Mouse (Mus musculus): ENCODE measurements around the gene Pde8a. TPM values are rescaled to one million over a fixed set of nuclear protein-coding genes. Genes with fewer than 3 reads are reported as not detected.

Gene Pde8a
- polyA plus RNA-seq, 1 experiment from 2014 or later, result 2.7 TPM

DNA sequence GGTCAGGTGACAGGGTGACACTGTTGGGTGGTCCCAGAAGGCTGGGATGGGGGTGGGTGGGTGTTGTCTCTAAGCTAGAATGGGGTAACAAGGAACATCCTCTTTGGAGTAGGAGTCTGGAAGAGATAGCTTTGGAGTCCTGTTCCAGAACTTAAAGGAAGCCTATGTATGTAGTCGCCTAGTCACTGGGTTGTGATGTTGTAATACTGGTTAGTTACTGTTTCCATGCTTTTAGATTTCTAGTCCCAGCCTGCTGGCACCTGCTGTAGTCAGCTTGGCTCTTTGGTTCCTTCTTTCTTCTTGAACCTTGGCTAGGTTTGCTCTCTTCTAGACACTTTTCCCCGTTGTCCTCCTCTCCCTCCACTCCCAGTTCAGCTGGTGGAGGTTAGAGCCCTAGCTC lies 21.7 kb downstream of the Pde8a start:
- Histone ChIP-seq H3K27ac (ENCODE audit: low read depth, low read length) (no peak overlapping the region), H3K9me3 (replicated peaks; ENCODE audit: control insufficient read depth, low read length) (no peaks in the 10 kb centered on the region), H3K4me3 (ENCODE audit: low read depth, low read length) (no peak overlapping the region), H3K4me1 (ENCODE audit: control insufficient read depth, insufficient read depth, low read length) (no peaks in the 10 kb centered on the region), H3K27me3 (ENCODE audit: control insufficient read depth, insufficient read depth, low read length) (no peaks in the 10 kb centered on the region), H3K36me3 (ENCODE audit: control insufficient read depth, insufficient read depth, low read length) (no peaks in the 10 kb centered on the region), H3K9ac (ENCODE audit: low read depth, low read length) (no peak overlapping the region), H3K4me2 (no peak overlapping the region)
- ATAC-seq (replicated peaks; ENCODE audit: insufficient number of reproducible peaks, low FRiP score, low TSS enrichment), result no peak
- WGBS (ENCODE audit: insufficient replicate concordance), result 71% methylated on average over 2 of the region's 2 CpGs

DNA sequence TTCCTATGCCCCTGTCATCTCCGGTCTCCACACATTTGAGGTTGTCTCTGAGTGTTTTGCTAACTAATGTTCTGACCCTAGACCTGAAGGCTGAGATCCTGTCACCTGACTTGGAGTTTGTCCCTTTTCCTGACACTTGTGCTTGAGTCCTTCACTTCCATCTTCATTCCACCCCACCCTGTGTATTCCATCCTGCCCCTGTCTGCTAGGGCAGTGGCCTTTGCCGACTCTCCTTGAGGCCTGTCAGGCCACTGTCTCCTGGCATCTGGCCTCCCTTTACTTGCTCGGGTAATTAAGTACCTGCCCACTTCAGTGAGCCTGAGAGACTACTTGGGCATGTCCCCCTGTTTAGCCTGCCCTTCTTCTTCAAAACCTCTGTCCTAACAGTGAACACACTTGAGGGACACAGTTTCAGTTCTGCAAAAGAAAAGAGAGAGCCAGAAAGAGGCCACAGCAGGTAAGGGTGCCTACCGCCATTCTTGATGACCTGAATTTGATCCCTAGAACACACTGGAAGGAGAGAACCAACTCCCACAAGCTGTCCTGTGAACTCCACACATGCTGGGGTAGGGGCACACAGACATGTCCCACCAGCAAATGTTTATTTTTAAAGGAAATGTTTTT lies 22.3 kb downstream of the Pde8a start:
- Histone ChIP-seq H3K9ac (ENCODE audit: low read depth, low read length) (no peak overlapping the region), H3K9me3 (replicated peaks; ENCODE audit: control insufficient read depth, low read length) (no peaks in the 10 kb centered on the region), H3K36me3 (ENCODE audit: control insufficient read depth, insufficient read depth, low read length) (no peaks in the 10 kb centered on the region), H3K27me3 (ENCODE audit: control insufficient read depth, insufficient read depth, low read length) (no peaks in the 10 kb centered on the region), H3K27ac (ENCODE audit: low read depth, low read length) (no peak overlapping the region), H3K4me3 (ENCODE audit: low read depth, low read length) (no peak overlapping the region), H3K4me1 (ENCODE audit: control insufficient read depth, insufficient read depth, low read length) (no peaks in the 10 kb centered on the region), H3K4me2 (no peak overlapping the region)
- ATAC-seq (replicated peaks; ENCODE audit: insufficient number of reproducible peaks, low FRiP score, low TSS enrichment), result no peak
- 69% methylated on average over 4 of the region's 4 CpGs for WGBS (ENCODE audit: insufficient replicate concordance)

- Histone ChIP-seq H3K9me3 (replicated peaks; ENCODE audit: control insufficient read depth, low read length) (no peaks in the 10 kb centered on the region), H3K27ac (ENCODE audit: low read depth, low read length) (no peak overlapping the region), H3K27me3 (ENCODE audit: control insufficient read depth, insufficient read depth, low read length) (no peaks in the 10 kb centered on the region), H3K4me2 (no peak overlapping the region), H3K4me3 (ENCODE audit: low read depth, low read length) (no peak overlapping the region), H3K36me3 (ENCODE audit: control insufficient read depth, insufficient read depth, low read length) (no peaks in the 10 kb centered on the region), H3K4me1 (ENCODE audit: control insufficient read depth, insufficient read depth, low read length) (no peaks in the 10 kb centered on the region), H3K9ac (ENCODE audit: low read depth, low read length) (no peak overlapping the region)
- ATAC-seq (replicated peaks; ENCODE audit: insufficient number of reproducible peaks, low FRiP score, low TSS enrichment), result no peak
- 52% methylated on average over 5 of the region's 5 CpGs for WGBS (ENCODE audit: insufficient replicate concordance)
Observed at GRCm38 (mm10) chr7:81243361-81243760, 30.0 kb downstream of the Pde8a start.

- ATAC-seq (replicated peaks; ENCODE audit: insufficient number of reproducible peaks, low FRiP score, low TSS enrichment), result no peak
- Histone ChIP-seq H3K9me3 (replicated peaks; ENCODE audit: control insufficient read depth, low read length) (no peaks in the 10 kb centered on the region), H3K4me2 (no peak overlapping the region), H3K4me1 (ENCODE audit: control insufficient read depth, insufficient read depth, low read length) (no peaks in the 10 kb centered on the region), H3K4me3 (ENCODE audit: low read depth, low read length) (no peak overlapping the region), H3K27ac (ENCODE audit: low read depth, low read length) (no peak overlapping the region), H3K27me3 (ENCODE audit: control insufficient read depth, insufficient read depth, low read length) (no peaks in the 10 kb centered on the region), H3K9ac (ENCODE audit: low read depth, low read length) (no peak overlapping the region), H3K36me3 (ENCODE audit: control insufficient read depth, insufficient read depth, low read length) (no peaks in the 10 kb centered on the region)
- 70% methylated on average over 3 of the region's 3 CpGs for WGBS (ENCODE audit: insufficient replicate concordance)
Observed at GRCm38 (mm10) chr7:81249854-81250279, 36.5 kb downstream of the Pde8a start.

GRCm38 (mm10) chr7:81250601-81251000 lies 37.2 kb downstream of the Pde8a start:
- 83% methylated on average over 6 of the region's 6 CpGs for WGBS (ENCODE audit: insufficient replicate concordance)
- no peak overlapping the region for H3K27ac ChIP-seq (ENCODE audit: low read depth, low read length)
- no peaks in the 10 kb centered on the region for H3K9me3 ChIP-seq (replicated peaks; ENCODE audit: control insufficient read depth, low read length)
- H3K4me1 ChIP-seq (ENCODE audit: control insufficient read depth, insufficient read depth, low read length), result no peaks in the 10 kb centered on the region
- H3K9ac ChIP-seq (ENCODE audit: low read depth, low read length), result no peak overlapping the region
- H3K4me2 ChIP-seq, result no peak overlapping the region
- no peak for ATAC-seq (replicated peaks; ENCODE audit: insufficient number of reproducible peaks, low FRiP score, low TSS enrichment)
- no peaks in the 10 kb centered on the region for H3K27me3 ChIP-seq (ENCODE audit: control insufficient read depth, insufficient read depth, low read length)
- H3K36me3 ChIP-seq (ENCODE audit: control insufficient read depth, insufficient read depth, low read length), result no peaks in the 10 kb centered on the region
- no peak overlapping the region for H3K4me3 ChIP-seq (ENCODE audit: low read depth, low read length)

DNA sequence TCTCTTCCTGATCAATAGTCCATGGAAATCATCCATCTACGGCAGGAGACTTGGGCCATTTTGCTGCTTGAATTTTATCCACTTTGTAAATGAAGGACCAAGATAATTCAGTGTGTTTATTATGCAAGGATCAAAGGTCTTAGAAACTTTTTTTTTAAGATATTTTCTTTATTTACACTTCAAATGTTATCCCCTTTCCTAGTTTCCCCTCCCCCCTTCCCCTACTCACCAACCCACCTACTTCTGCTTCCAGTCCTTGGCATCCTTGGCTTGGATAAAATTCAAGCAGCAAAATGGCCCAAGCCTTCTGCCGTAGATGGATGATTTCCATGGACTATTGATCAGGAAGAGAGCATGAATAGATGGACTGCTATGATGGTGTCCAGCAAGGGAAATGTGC lies 38.1 kb downstream of the Pde8a start:
- Histone ChIP-seq H3K27ac (ENCODE audit: low read depth, low read length) (no peak overlapping the region), H3K4me1 (ENCODE audit: control insufficient read depth, insufficient read depth, low read length) (no peaks in the 10 kb centered on the region), H3K27me3 (ENCODE audit: control insufficient read depth, insufficient read depth, low read length) (no peaks in the 10 kb centered on the region), H3K9ac (ENCODE audit: low read depth, low read length) (no peak overlapping the region), H3K9me3 (replicated peaks; ENCODE audit: control insufficient read depth, low read length) (no peaks in the 10 kb centered on the region), H3K36me3 (ENCODE audit: control insufficient read depth, insufficient read depth, low read length) (no peaks in the 10 kb centered on the region), H3K4me2 (no peak overlapping the region), H3K4me3 (ENCODE audit: low read depth, low read length) (no peak overlapping the region)
- ATAC-seq (replicated peaks; ENCODE audit: insufficient number of reproducible peaks, low FRiP score, low TSS enrichment), result no peak
- 76% methylated on average over 2 of the region's 2 CpGs for WGBS (ENCODE audit: insufficient replicate concordance)

- no peaks in the 10 kb centered on the region for H3K36me3 ChIP-seq (ENCODE audit: control insufficient read depth, insufficient read depth, low read length)
- H3K27me3 ChIP-seq (ENCODE audit: control insufficient read depth, insufficient read depth, low read length), result no peaks in the 10 kb centered on the region
- no peak overlapping the region for H3K4me3 ChIP-seq (ENCODE audit: low read depth, low read length)
- H3K4me2 ChIP-seq, result no peak overlapping the region
- no peak for ATAC-seq (replicated peaks; ENCODE audit: insufficient number of reproducible peaks, low FRiP score, low TSS enrichment)
- no peak overlapping the region for H3K27ac ChIP-seq (ENCODE audit: low read depth, low read length)
- H3K9ac ChIP-seq (ENCODE audit: low read depth, low read length), result no peak overlapping the region
- 68% methylated on average over 11 of the region's 11 CpGs for WGBS (ENCODE audit: insufficient replicate concordance)
- H3K4me1 ChIP-seq (ENCODE audit: control insufficient read depth, insufficient read depth, low read length), result no peaks in the 10 kb centered on the region
- H3K9me3 ChIP-seq (replicated peaks; ENCODE audit: control insufficient read depth, low read length), result no peaks in the 10 kb centered on the region
Observed at GRCm38 (mm10) chr7:81253317-81253716, 39.9 kb downstream of the Pde8a start.

DNA sequence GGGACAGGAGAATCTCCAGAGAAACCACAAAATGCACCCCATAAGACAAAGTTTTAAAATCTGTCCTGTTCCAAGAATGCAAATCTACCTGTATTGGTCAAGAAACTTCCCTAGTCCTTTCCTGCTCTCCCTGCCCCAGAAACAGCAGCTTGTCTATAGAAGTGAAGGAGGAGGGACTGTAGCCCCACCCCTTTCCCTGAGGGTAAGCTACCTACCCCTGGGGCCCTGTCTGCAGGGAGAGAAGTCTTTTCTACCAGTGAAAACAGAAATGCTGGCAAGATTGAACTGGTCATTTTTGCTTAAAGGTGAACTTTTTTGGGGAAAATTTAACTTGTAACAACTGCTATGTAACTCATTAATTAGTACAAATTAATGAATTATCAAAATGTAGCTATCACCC lies 41.2 kb downstream of the Pde8a start:
- Histone ChIP-seq H3K27ac (ENCODE audit: low read depth, low read length) (no peak overlapping the region), H3K9me3 (replicated peaks; ENCODE audit: control insufficient read depth, low read length) (no peaks in the 10 kb centered on the region), H3K4me2 (no peak overlapping the region), H3K36me3 (ENCODE audit: control insufficient read depth, insufficient read depth, low read length) (no peaks in the 10 kb centered on the region), H3K9ac (ENCODE audit: low read depth, low read length) (no peak overlapping the region), H3K27me3 (ENCODE audit: control insufficient read depth, insufficient read depth, low read length) (no peaks in the 10 kb centered on the region), H3K4me1 (ENCODE audit: control insufficient read depth, insufficient read depth, low read length) (no peaks in the 10 kb centered on the region), H3K4me3 (ENCODE audit: low read depth, low read length) (no peak overlapping the region)
- ATAC-seq (replicated peaks; ENCODE audit: insufficient number of reproducible peaks, low FRiP score, low TSS enrichment), result no peak

DNA sequence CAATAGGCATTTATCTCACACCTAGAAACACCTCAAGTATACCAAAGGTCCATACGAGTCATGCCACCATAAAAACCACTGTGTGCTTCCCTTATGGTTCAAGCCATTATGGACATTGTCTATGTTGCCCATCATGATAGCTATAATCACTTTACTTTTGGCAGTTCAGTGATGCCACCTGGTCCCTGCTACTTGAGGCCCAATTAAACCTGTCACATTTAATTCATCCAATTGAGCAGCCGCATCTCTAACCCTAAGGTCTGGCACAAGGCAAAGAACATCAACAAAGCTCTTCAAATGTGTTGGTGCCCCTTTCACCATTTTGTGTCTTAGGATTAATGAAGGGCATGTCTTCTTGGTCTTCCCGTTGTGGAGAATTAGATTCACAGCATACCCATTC lies 42.1 kb downstream of the Pde8a start:
- 88% methylated on average over 3 of the region's 3 CpGs for WGBS (ENCODE audit: insufficient replicate concordance)
- no peak overlapping the region for H3K4me2 ChIP-seq
- no peaks in the 10 kb centered on the region for H3K4me1 ChIP-seq (ENCODE audit: control insufficient read depth, insufficient read depth, low read length)
- no peak for ATAC-seq (replicated peaks; ENCODE audit: insufficient number of reproducible peaks, low FRiP score, low TSS enrichment)
- H3K9me3 ChIP-seq (replicated peaks; ENCODE audit: control insufficient read depth, low read length), result no peaks in the 10 kb centered on the region
- H3K36me3 ChIP-seq (ENCODE audit: control insufficient read depth, insufficient read depth, low read length), result no peaks in the 10 kb centered on the region
- H3K4me3 ChIP-seq (ENCODE audit: low read depth, low read length), result no peak overlapping the region
- no peak overlapping the region for H3K9ac ChIP-seq (ENCODE audit: low read depth, low read length)
- no peaks in the 10 kb centered on the region for H3K27me3 ChIP-seq (ENCODE audit: control insufficient read depth, insufficient read depth, low read length)
- no peak overlapping the region for H3K27ac ChIP-seq (ENCODE audit: low read depth, low read length)
